Mouse (Mus musculus): ENCODE data around the gene Wdr91. TPM values are rescaled to one million over a fixed set of nuclear protein-coding genes. Genes with fewer than 3 reads are reported as not detected.

Wdr91 gene
- polyA plus RNA-seq, 1 experiment, result 12.9 TPM

GRCm38 (mm10) chr6:34927156-34927555 lies 16.5 kb upstream of the Wdr91 start:
- Histone ChIP-seq H3K36me3 (ENCODE audit: control insufficient read depth, insufficient read depth) (no peaks in the 10 kb centered on the region), H3K27me3 (ENCODE audit: control insufficient read depth, insufficient read depth, insufficient read length) (no peaks in the 10 kb centered on the region), H3K4me3 (no peak overlapping the region), H3K79me2 (ENCODE audit: control insufficient read depth, insufficient read depth) (no peaks in the 10 kb centered on the region), H3K4me2 (ENCODE audit: low read depth) (no peak overlapping the region), H3ac (ENCODE audit: control insufficient read depth, insufficient read length) (no peak overlapping the region)
- TF ChIP-seq SRF (IDR thresholded peaks at IDR 0.05; ENCODE audit: control insufficient read depth, insufficient read length, low read depth), result no peak
- TF ChIP-seq CEBPB (IDR thresholded peaks at IDR 0.05; ENCODE audit: insufficient read depth, poor library complexity, severe bottlenecking), result no peak
- no peak for TF ChIP-seq TCF3 (IDR thresholded peaks at IDR 0.05; ENCODE audit: insufficient read length, low read depth)
- no peak for TF ChIP-seq POLR2AphosphoS2 (IDR thresholded peaks at IDR 0.05; ENCODE audit: insufficient read length, low read depth)

GRCm38 (mm10) chr6:34921941-34922340 lies 11.3 kb upstream of the Wdr91 start:
- H3K27me3 ChIP-seq (ENCODE audit: control insufficient read depth, insufficient read depth, insufficient read length), result no peaks in the 10 kb centered on the region
- H3K36me3 ChIP-seq (ENCODE audit: control insufficient read depth, insufficient read depth), result no peaks in the 10 kb centered on the region
- H3K4me3 ChIP-seq, result no peak overlapping the region
- no peak overlapping the region for H3ac ChIP-seq (ENCODE audit: control insufficient read depth, insufficient read length)
- TF ChIP-seq TCF12 (IDR thresholded peaks at IDR 0.05; ENCODE audit: insufficient read depth, poor library complexity, severe bottlenecking) (no peak), TCF3 (IDR thresholded peaks at IDR 0.05; ENCODE audit: insufficient read length, low read depth) (no peak), CEBPB (IDR thresholded peaks at IDR 0.05; ENCODE audit: insufficient read depth, poor library complexity, severe bottlenecking) (no peak), SRF (IDR thresholded peaks at IDR 0.05; ENCODE audit: control insufficient read depth, insufficient read length, low read depth) (no peak), REST (IDR thresholded peaks at IDR 0.05; ENCODE audit: insufficient read depth, insufficient read length) (no peak), POLR2A (IDR thresholded peaks at IDR 0.05; ENCODE audit: insufficient read length, low read depth) (no peak), E2F4 (IDR thresholded peaks at IDR 0.05; ENCODE audit: insufficient read depth) (no peak), MAX (IDR thresholded peaks at IDR 0.05; ENCODE audit: low read depth) (no peak), USF1 (IDR thresholded peaks at IDR 0.05; ENCODE audit: low read depth) (no peak), POLR2AphosphoS2 (IDR thresholded peaks at IDR 0.05; ENCODE audit: insufficient read length, low read depth) (no peak), MYOD1 (IDR thresholded peaks at IDR 0.05; ENCODE audit: control insufficient read depth in 1 of 3, insufficient read length in 2 of 3, low read depth in 2 of 3) (no peak), MYOG (IDR thresholded peaks at IDR 0.05; ENCODE audit: control insufficient read depth in 1 of 3, insufficient read depth in 1 of 3, insufficient read length in 2 of 3, low read depth in 2 of 3) (no peak)
- H3K4me2 ChIP-seq (ENCODE audit: low read depth), result no peak overlapping the region
- H3K79me2 ChIP-seq (ENCODE audit: control insufficient read depth, insufficient read depth), result no peaks in the 10 kb centered on the region

- no peak overlapping the region for H3K4me2 ChIP-seq (ENCODE audit: low read depth)
- no peaks in the 10 kb centered on the region for H3K27me3 ChIP-seq (ENCODE audit: control insufficient read depth, insufficient read depth, insufficient read length)
- no peak overlapping the region for H3ac ChIP-seq (ENCODE audit: control insufficient read depth, insufficient read length)
- H3K4me3 ChIP-seq, result no peak overlapping the region
- no peaks in the 10 kb centered on the region for H3K79me2 ChIP-seq (ENCODE audit: control insufficient read depth, insufficient read depth)
- H3K36me3 ChIP-seq (ENCODE audit: control insufficient read depth, insufficient read depth), result no peaks in the 10 kb centered on the region
- TF ChIP-seq USF1 (IDR thresholded peaks at IDR 0.05; ENCODE audit: low read depth) (no peak), MAX (IDR thresholded peaks at IDR 0.05; ENCODE audit: low read depth) (no peak), TCF3 (IDR thresholded peaks at IDR 0.05; ENCODE audit: insufficient read length, low read depth) (no peak), POLR2AphosphoS2 (IDR thresholded peaks at IDR 0.05; ENCODE audit: insufficient read length, low read depth) (no peak), TCF12 (IDR thresholded peaks at IDR 0.05; ENCODE audit: insufficient read depth, poor library complexity, severe bottlenecking) (no peak), CEBPB (IDR thresholded peaks at IDR 0.05; ENCODE audit: insufficient read depth, poor library complexity, severe bottlenecking) (no peak), E2F4 (IDR thresholded peaks at IDR 0.05; ENCODE audit: insufficient read depth) (no peak), MYOG (IDR thresholded peaks at IDR 0.05; ENCODE audit: control insufficient read depth in 1 of 3, insufficient read depth in 1 of 3, insufficient read length in 2 of 3, low read depth in 2 of 3) (no peak), MYOD1 (IDR thresholded peaks at IDR 0.05; ENCODE audit: control insufficient read depth in 1 of 3, insufficient read length in 2 of 3, low read depth in 2 of 3) (no peak), SRF (IDR thresholded peaks at IDR 0.05; ENCODE audit: control insufficient read depth, insufficient read length, low read depth) (no peak), POLR2A (IDR thresholded peaks at IDR 0.05; ENCODE audit: insufficient read length, low read depth) (no peak), REST (IDR thresholded peaks at IDR 0.05; ENCODE audit: insufficient read depth, insufficient read length) (no peak)
These were observed 10.0 kb upstream of the Wdr91 start for GRCm38 (mm10) chr6:34920631-34921030.

DNA sequence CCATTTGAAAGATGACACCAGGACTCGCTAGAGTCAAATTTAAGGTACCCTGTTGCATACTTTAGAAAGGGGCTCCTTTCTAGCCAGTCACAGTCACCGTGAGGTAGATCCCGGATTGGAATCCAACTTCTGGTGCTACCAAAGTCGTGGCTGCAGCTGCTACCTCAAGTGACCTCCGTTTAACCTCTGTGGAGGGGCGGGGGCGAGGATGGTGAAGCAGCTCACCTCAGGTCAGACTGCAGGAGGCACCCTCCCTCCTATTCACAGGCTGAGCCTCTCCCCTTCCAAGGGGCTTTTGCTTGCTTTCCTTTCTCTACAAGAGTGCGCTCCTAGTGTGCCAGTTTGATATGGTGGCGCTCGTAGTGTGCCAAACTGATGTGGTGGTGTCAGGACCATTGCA lies 9.3 kb upstream of the Wdr91 start, which contains the start of gene Stra8:
Gene Stra8, plus strand, starts transcription at position 208 of the 400 bp plus-strand sequence.
- Histone ChIP-seq H3K36me3 (ENCODE audit: control insufficient read depth, insufficient read depth) (no peaks in the 10 kb centered on the region), H3ac (ENCODE audit: control insufficient read depth, insufficient read length) (no peak within 1 kb of the TSS), H3K4me2 (ENCODE audit: low read depth) (no peak within 1 kb of the TSS), H3K4me3 (no peak within 1 kb of the TSS), H3K79me2 (ENCODE audit: control insufficient read depth, insufficient read depth) (no peaks in the 10 kb centered on the region), H3K27me3 (ENCODE audit: control insufficient read depth, insufficient read depth, insufficient read length) (no peaks in the 10 kb centered on the region)
- no peak for TF ChIP-seq MAX (IDR thresholded peaks at IDR 0.05; ENCODE audit: low read depth)
- TF ChIP-seq REST (IDR thresholded peaks at IDR 0.05; ENCODE audit: insufficient read depth, insufficient read length), result no peak
- TF ChIP-seq USF1 (IDR thresholded peaks at IDR 0.05; ENCODE audit: low read depth), result no peak
- TF ChIP-seq MYOG (IDR thresholded peaks at IDR 0.05; ENCODE audit: control insufficient read depth in 1 of 3, insufficient read depth in 1 of 3, insufficient read length in 2 of 3, low read depth in 2 of 3), result no peak
- TF ChIP-seq TCF3 (IDR thresholded peaks at IDR 0.05; ENCODE audit: insufficient read length, low read depth), result no peak
- TF ChIP-seq MYOD1 (IDR thresholded peaks at IDR 0.05; ENCODE audit: control insufficient read depth in 1 of 3, insufficient read length in 2 of 3, low read depth in 2 of 3), result no peak
- TF ChIP-seq E2F4 (IDR thresholded peaks at IDR 0.05; ENCODE audit: insufficient read depth), result no peak
- TF ChIP-seq POLR2A (IDR thresholded peaks at IDR 0.05; ENCODE audit: insufficient read length, low read depth), result no peak
- TF ChIP-seq POLR2AphosphoS2 (IDR thresholded peaks at IDR 0.05; ENCODE audit: insufficient read length, low read depth), result no peak
- TF ChIP-seq CEBPB (IDR thresholded peaks at IDR 0.05; ENCODE audit: insufficient read depth, poor library complexity, severe bottlenecking), result no peak
- TF ChIP-seq SRF (IDR thresholded peaks at IDR 0.05; ENCODE audit: control insufficient read depth, insufficient read length, low read depth), result no peak
- TF ChIP-seq TCF12 (IDR thresholded peaks at IDR 0.05; ENCODE audit: insufficient read depth, poor library complexity, severe bottlenecking), result no peak

DNA sequence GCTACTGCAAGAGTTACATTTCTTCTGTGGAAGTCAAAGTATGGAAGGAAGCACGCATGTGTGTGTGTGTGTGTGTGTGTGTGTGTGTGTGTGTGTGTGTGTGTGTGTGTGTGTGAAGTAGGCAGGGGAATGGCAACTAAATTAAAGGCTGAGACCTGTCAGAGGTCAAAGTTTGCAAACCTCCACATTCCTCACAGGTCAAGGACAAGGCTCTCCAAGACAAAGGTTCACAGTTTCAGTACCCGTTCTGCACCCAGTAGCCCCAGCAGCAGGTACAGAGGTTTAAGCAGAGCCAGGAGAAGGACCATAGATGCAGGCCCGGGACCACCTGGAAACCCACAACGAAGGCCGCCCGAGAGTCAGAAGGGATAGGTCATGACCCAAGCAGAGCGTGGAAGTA lies 8.5 kb upstream of the Wdr91 start:
- Histone ChIP-seq H3K4me3 (no peak overlapping the region), H3K36me3 (ENCODE audit: control insufficient read depth, insufficient read depth) (no peaks in the 10 kb centered on the region), H3K4me2 (ENCODE audit: low read depth) (no peak overlapping the region), H3K27me3 (ENCODE audit: control insufficient read depth, insufficient read depth, insufficient read length) (no peaks in the 10 kb centered on the region), H3ac (ENCODE audit: control insufficient read depth, insufficient read length) (no peak overlapping the region), H3K79me2 (ENCODE audit: control insufficient read depth, insufficient read depth) (no peaks in the 10 kb centered on the region)
- no peak for TF ChIP-seq MAX (IDR thresholded peaks at IDR 0.05; ENCODE audit: low read depth)
- TF ChIP-seq E2F4 (IDR thresholded peaks at IDR 0.05; ENCODE audit: insufficient read depth), result no peak
- TF ChIP-seq CEBPB (IDR thresholded peaks at IDR 0.05; ENCODE audit: insufficient read depth, poor library complexity, severe bottlenecking), result no peak
- TF ChIP-seq POLR2A (IDR thresholded peaks at IDR 0.05; ENCODE audit: insufficient read length, low read depth), result no peak
- no peak for TF ChIP-seq TCF12 (IDR thresholded peaks at IDR 0.05; ENCODE audit: insufficient read depth, poor library complexity, severe bottlenecking)
- TF ChIP-seq TCF3 (IDR thresholded peaks at IDR 0.05; ENCODE audit: insufficient read length, low read depth), result no peak
- TF ChIP-seq POLR2AphosphoS2 (IDR thresholded peaks at IDR 0.05; ENCODE audit: insufficient read length, low read depth), result no peak
- no peak for TF ChIP-seq USF1 (IDR thresholded peaks at IDR 0.05; ENCODE audit: low read depth)
- TF ChIP-seq MYOG (IDR thresholded peaks at IDR 0.05; ENCODE audit: control insufficient read depth in 1 of 3, insufficient read depth in 1 of 3, insufficient read length in 2 of 3, low read depth in 2 of 3), result no peak
- TF ChIP-seq MYOD1 (IDR thresholded peaks at IDR 0.05; ENCODE audit: control insufficient read depth in 1 of 3, insufficient read length in 2 of 3, low read depth in 2 of 3), result no peak
- no peak for TF ChIP-seq REST (IDR thresholded peaks at IDR 0.05; ENCODE audit: insufficient read depth, insufficient read length)
- TF ChIP-seq SRF (IDR thresholded peaks at IDR 0.05; ENCODE audit: control insufficient read depth, insufficient read length, low read depth), result no peak

All from myocyte (in vitro differentiated cells).